Mouse (Mus musculus) heart, embryonic 15.5 days (tissue): ENCODE measurements around the gene Olfm3. TPM values are rescaled to one million over a fixed set of nuclear protein-coding genes. Genes with fewer than 3 reads are reported as not detected.

Source experiments
- ATAC-seq: fragments of 200-750 bp; cut with Nextera tagmentation; replicated peaks from 2 replicates; pipeline ENCODE4 v1.8.0; 2017; ENCODE audit warnings: low read depth, moderate TSS enrichment; ENCODE audit not compliant: insufficient number of reproducible peaks, insufficient read depth, low FRiP score
- H3K27ac ChIP-seq: fragments of 300-500 bp; sonication (generic); 2 replicates; pipeline ENCODE4 v1.5.1; 2015; ENCODE audit warnings: mild to moderate bottlenecking, inconsistent platforms
- H3K27me3 ChIP-seq: fragments of 300-500 bp; sonication (generic); 2 replicates; pipeline ENCODE4 v1.6.1; 2015; ENCODE audit warnings: inconsistent platforms
- H3K36me3 ChIP-seq: fragments of 300-500 bp; sonication (generic); 2 replicates; pipeline ENCODE4 v1.6.1; 2015; ENCODE audit warnings: mild to moderate bottlenecking, inconsistent platforms
- H3K4me1 ChIP-seq: fragments of 300-500 bp; sonication (generic); replicated peaks from 2 replicates; pipeline ENCODE4 v1.6.1; 2015; ENCODE audit warnings: inconsistent platforms
- H3K4me2 ChIP-seq: fragments of 300-500 bp; sonication (generic); 2 replicates; pipeline ENCODE4 v1.6.1; 2015; ENCODE audit warnings: inconsistent platforms, mild to moderate bottlenecking, moderate library complexity
- H3K4me3 ChIP-seq: fragments of 300-500 bp; sonication (generic); 2 replicates; pipeline ENCODE4 v1.5.1; 2015; ENCODE audit warnings: mild to moderate bottlenecking, inconsistent platforms
- H3K9ac ChIP-seq: fragments of 300-500 bp; sonication (generic); 2 replicates; pipeline ENCODE4 v1.6.1; 2015; ENCODE audit warnings: mild to moderate bottlenecking, inconsistent platforms
- H3K9me3 ChIP-seq: fragments of 300-500 bp; sonication (generic); replicated peaks from 2 replicates; pipeline ENCODE4 v1.6.1; 2016; ENCODE audit warnings: inconsistent platforms
- WGBS: fragments of 180-500 bp; shearing (Covaris S2); methylation state at CpG from one replicate; pipeline ENCODE4 v1.1.7; 2015; ENCODE audit warnings: mixed read lengths; 5-methylcytosine and 5-hydroxymethylcytosine counted together
- polyA plus RNA-seq: library from polyadenylated mRNA; unstranded; fragments of >200 nt; fragmentation: Nextera tagmentation; extraction: Ambion mirVana; gene quantifications from 2 replicates; pipeline ENCODE4 v1.2.1, GENCODE M21; 2015

The Olfm3 gene
- polyA plus RNA-seq, 1 experiment from 2014 or later, result not detected

GRCm38 (mm10) chr3:115158903-115159473, 255.1 kb downstream of the Olfm3 start:
- H3K4me1 ChIP-seq, result no peaks in the 10 kb centered on the region
- H3K27ac ChIP-seq, result no peak overlapping the region
- H3K4me2 ChIP-seq, result no peak overlapping the region
- no peak overlapping the region for H3K9ac ChIP-seq
- H3K27me3 ChIP-seq, result no peaks in the 10 kb centered on the region
- 77% methylated on average over 3 of the region's 3 CpGs for WGBS
- no peaks in the 10 kb centered on the region for H3K9me3 ChIP-seq
- no peak overlapping the region for H3K4me3 ChIP-seq
- H3K36me3 ChIP-seq, result no peaks in the 10 kb centered on the region
- ATAC-seq, result no peak

GRCm38 (mm10) chr3:115174625-115175024, 270.7 kb downstream of the Olfm3 start:
- H3K36me3 ChIP-seq, result no peaks in the 10 kb centered on the region
- no peak overlapping the region for H3K27ac ChIP-seq
- H3K4me3 ChIP-seq, result no peak overlapping the region
- no peak for ATAC-seq
- H3K4me2 ChIP-seq, result no peak overlapping the region
- H3K27me3 ChIP-seq, result no peaks in the 10 kb centered on the region
- no peak overlapping the region for H3K9ac ChIP-seq
- WGBS, result 78% methylated on average over 7 of the region's 7 CpGs
- H3K4me1 ChIP-seq, result no peaks in the 10 kb centered on the region
- H3K9me3 ChIP-seq, result no peaks in the 10 kb centered on the region
